Mouse (Mus musculus): ENCODE measurements around the gene Hdgfl3.

GRCm38 (mm10) chr7:81872493-81873013 lies 61.7 kb downstream of the Hdgfl3 start:
- TF ChIP-seq CTCF (IDR thresholded peaks at IDR 0.05) (no peak), EP300 (IDR thresholded peaks at IDR 0.05) (0 out of 2 replicates have a peak, but pooled peaks have one; percentile 17)
